Mouse (Mus musculus): Measurements from ENCODE around the gene Acer2. TPM values are rescaled to one million over a fixed set of nuclear protein-coding genes. Genes with fewer than 3 reads are reported as not detected.
A peak's percentile ranks its signal among the peaks of the same experiment; 100 is the strongest.

Gene Acer2
- total RNA-seq, 2 experiments from 2014 or later = 0.84 to 2.5 TPM

- peak; percentile 66 for ATAC-seq (replicated peaks; ENCODE audit: poor library complexity)
Observed at GRCm38 (mm10) chr4:86886160-86886878, 12.1 kb downstream of the Acer2 start.

- ATAC-seq (replicated peaks; ENCODE audit: poor library complexity) = no peak
Observed at GRCm38 (mm10) chr4:86887879-86888278, 13.7 kb downstream of the Acer2 start.

- no peak for ATAC-seq (replicated peaks; ENCODE audit: poor library complexity)
Observed at GRCm38 (mm10) chr4:86897411-86897810, 23.2 kb downstream of the Acer2 start.

- ATAC-seq (replicated peaks; ENCODE audit: poor library complexity) = no peak
Observed at GRCm38 (mm10) chr4:86898791-86899474, 24.7 kb downstream of the Acer2 start.

GRCm38 (mm10) chr4:86902351-86902750 lies 28.2 kb downstream of the Acer2 start:
- peak; percentile 65 for ATAC-seq (replicated peaks; ENCODE audit: poor library complexity)

GRCm38 (mm10) chr4:86904969-86905368 lies 30.8 kb downstream of the Acer2 start:
- ATAC-seq (replicated peaks; ENCODE audit: poor library complexity) = peak; percentile 75

GRCm38 (mm10) chr4:86905869-86906268 lies 31.7 kb downstream of the Acer2 start:
- ATAC-seq (replicated peaks; ENCODE audit: poor library complexity) = no peak

GRCm38 (mm10) chr4:86911576-86912341 lies 37.6 kb downstream of the Acer2 start:
- ATAC-seq (replicated peaks; ENCODE audit: poor library complexity) = peak; percentile 39; the same call in 1 of the 2 replicates

GRCm38 (mm10) chr4:86912757-86913156 lies 38.6 kb downstream of the Acer2 start:
- no peak for ATAC-seq (replicated peaks; ENCODE audit: poor library complexity)

- ATAC-seq (replicated peaks; ENCODE audit: poor library complexity) = no peak
Observed at GRCm38 (mm10) chr4:86916062-86916461, 41.9 kb downstream of the Acer2 start.

GRCm38 (mm10) chr4:86923476-86924055 lies 49.4 kb downstream of the Acer2 start:
- no peak for ATAC-seq (replicated peaks; ENCODE audit: poor library complexity)

GRCm38 (mm10) chr4:86924804-86925458 lies 50.7 kb downstream of the Acer2 start:
- peak; percentile 96 for ATAC-seq (replicated peaks; ENCODE audit: poor library complexity)

GRCm38 (mm10) chr4:86926997-86927396 lies 52.8 kb downstream of the Acer2 start:
- ATAC-seq (replicated peaks; ENCODE audit: poor library complexity) = no peak

GRCm38 (mm10) chr4:86930101-86930635 lies 56.0 kb downstream of the Acer2 start:
- no peak for ATAC-seq (replicated peaks; ENCODE audit: poor library complexity)

GRCm38 (mm10) chr4:86930636-86931456 lies 56.6 kb downstream of the Acer2 start:
- no peak for ATAC-seq (replicated peaks; ENCODE audit: poor library complexity)

- peak; percentile 71 for ATAC-seq (replicated peaks; ENCODE audit: poor library complexity)
Observed at GRCm38 (mm10) chr4:86933026-86933425, 58.8 kb downstream of the Acer2 start.

- ATAC-seq (replicated peaks; ENCODE audit: poor library complexity) = no peak
Observed at GRCm38 (mm10) chr4:86936217-86936616, 62.0 kb downstream of the Acer2 start.

GRCm38 (mm10) chr4:86936706-86937105 lies 62.5 kb downstream of the Acer2 start:
- ATAC-seq (replicated peaks; ENCODE audit: poor library complexity) = no peak

GRCm38 (mm10) chr4:86942656-86943055 lies 68.5 kb downstream of the Acer2 start:
- ATAC-seq (replicated peaks; ENCODE audit: poor library complexity) = no peak

GRCm38 (mm10) chr4:86943296-86943695 lies 69.1 kb downstream of the Acer2 start:
- no peak for ATAC-seq (replicated peaks; ENCODE audit: poor library complexity)
